Mouse (Mus musculus) gastrocnemius, adult 8-10 months (tissue): Measurements from ENCODE around the gene Gpr156. TPM values are rescaled to one million over a fixed set of nuclear protein-coding genes. Genes with fewer than 3 reads are reported as not detected.

ENCODE experiments used
- DNase-seq, 2 experiments: peaks; one replicate each; pipeline ENCODE4 v3.0.0; 2022; ENCODE audit warnings: low spot score in 2 of 2
- total RNA-seq, 4 experiments: library from RNA; stranded (reverse); gene quantifications; 2 replicates each; pipeline ENCODE4 v1.2.4; 2022

Gene Gpr156
- total RNA-seq, result not detected

GRCm38 (mm10) chr16:37916138-37916817 is at the start of gene Gpr156:
Gene Gpr156 (plus strand): TSS chr16:37916496.
- DNase-seq, result peak in 1 of 2 experiments; percentile 4

GRCm38 (mm10) chr16:37867791-37868505 is 48.3 kb upstream of the Gpr156 start, which contains the start of gene Lrrc58:
Gene Lrrc58 (plus strand): TSS chr16:37868389.
- peak; percentile 75 to 78 for DNase-seq

- DNase-seq, result peak; percentile 49 to 57
Observed at GRCm38 (mm10) chr16:37868506-37869469, 47.5 kb upstream of the Gpr156 start.

- no peak for DNase-seq
Observed at GRCm38 (mm10) chr16:37869470-37870231, 46.6 kb upstream of the Gpr156 start.

GRCm38 (mm10) chr16:37871112-37871715 is 45.1 kb upstream of the Gpr156 start:
- peak in 1 of 2 experiments; percentile 40 for DNase-seq

- DNase-seq, result no peak
Observed at GRCm38 (mm10) chr16:37874501-37875235, 41.6 kb upstream of the Gpr156 start.

GRCm38 (mm10) chr16:37877406-37877805 is 38.9 kb upstream of the Gpr156 start:
- DNase-seq, result no peak

GRCm38 (mm10) chr16:37878951-37879505 is 37.3 kb upstream of the Gpr156 start:
- DNase-seq, result no peak

- no peak for DNase-seq
Observed at GRCm38 (mm10) chr16:37879750-37880419, 36.4 kb upstream of the Gpr156 start.

GRCm38 (mm10) chr16:37881168-37881567 is 35.1 kb upstream of the Gpr156 start:
- no peak for DNase-seq

GRCm38 (mm10) chr16:37888986-37889385 is 27.3 kb upstream of the Gpr156 start:
- DNase-seq, result no peak

- no peak for DNase-seq
Observed at GRCm38 (mm10) chr16:37892667-37893066, 23.6 kb upstream of the Gpr156 start.

GRCm38 (mm10) chr16:37893381-37893780 is 22.9 kb upstream of the Gpr156 start:
- DNase-seq, result no peak

GRCm38 (mm10) chr16:37893942-37894341 is 22.4 kb upstream of the Gpr156 start:
- no peak for DNase-seq

GRCm38 (mm10) chr16:37898790-37899189 is 17.5 kb upstream of the Gpr156 start:
- no peak for DNase-seq

- DNase-seq, result no peak
Observed at GRCm38 (mm10) chr16:37899357-37899756, 16.9 kb upstream of the Gpr156 start.

- no peak for DNase-seq
Observed at GRCm38 (mm10) chr16:37901318-37901717, 15.0 kb upstream of the Gpr156 start.

- DNase-seq, result no peak
Observed at GRCm38 (mm10) chr16:37906456-37906855, 9.8 kb upstream of the Gpr156 start.

GRCm38 (mm10) chr16:37911086-37911485 is 5.2 kb upstream of the Gpr156 start:
- no peak for DNase-seq
